Mouse (Mus musculus): Measurements from ENCODE around the gene Zmym6. TPM values are rescaled to one million over a fixed set of nuclear protein-coding genes. Genes with fewer than 3 reads are reported as not detected.

The Zmym6 gene
- polyA plus RNA-seq, 2 experiments: 18.7 to 34.4 TPM

GRCm38 (mm10) chr4:127167096-127167495, 89.9 kb downstream of the Zmym6 start:
- Histone ChIP-seq H3K9ac (ENCODE audit: low read depth, low read length, severe bottlenecking) (no peak overlapping the region), H3K27ac (replicated peaks; ENCODE audit: low read depth, low read length) (no peak overlapping the region), H3K4me3 (replicated peaks; ENCODE audit: low read length) (no peak overlapping the region), H3K27me3 (ENCODE audit: control insufficient read depth, insufficient read depth, low read length) (peaks cover 42% of the 10 kb centered on the region), H3K4me2 (replicated peaks; ENCODE audit: low read depth, low read length, severe bottlenecking) (no peak overlapping the region), H3K4me1 (ENCODE audit: control insufficient read depth, insufficient read depth, low read length) (peaks cover 5% of the 10 kb centered on the region), H3K36me3 (ENCODE audit: control insufficient read depth, insufficient read depth, low read length) (no peaks in the 10 kb centered on the region), H3K9me3 (ENCODE audit: control insufficient read depth, low read length) (no peaks in the 10 kb centered on the region)
- no peak for DNase-seq (ENCODE audit: low spot score)
- WGBS: 73% methylated on average over 5 of the region's 5 CpGs
- TF ChIP-seq POLR2A (IDR thresholded peaks at IDR 0.05; ENCODE audit: borderline replicate concordance, extremely low read depth, insufficient read depth, insufficient read length): no peak
- ATAC-seq (ENCODE audit: low FRiP score, low read depth): no peak

- Histone ChIP-seq H3K4me1 (ENCODE audit: control insufficient read depth, insufficient read depth, low read length) (peaks cover 5% of the 10 kb centered on the region), H3K27ac (replicated peaks; ENCODE audit: low read depth, low read length) (no peak overlapping the region), H3K4me2 (replicated peaks; ENCODE audit: low read depth, low read length, severe bottlenecking) (peak overlapping the region; percentile 100), H3K9ac (ENCODE audit: low read depth, low read length, severe bottlenecking) (no peak overlapping the region), H3K4me3 (replicated peaks; ENCODE audit: low read length) (peak overlapping the region; percentile 61; the same call in 1 of the 2 replicates), H3K9me3 (ENCODE audit: control insufficient read depth, low read length) (no peaks in the 10 kb centered on the region), H3K36me3 (ENCODE audit: control insufficient read depth, insufficient read depth, low read length) (no peaks in the 10 kb centered on the region), H3K27me3 (ENCODE audit: control insufficient read depth, insufficient read depth, low read length) (peaks cover 42% of the 10 kb centered on the region)
- no peak for DNase-seq (ENCODE audit: low spot score)
- ATAC-seq (ENCODE audit: low FRiP score, low read depth): no peak
- TF ChIP-seq POLR2A (IDR thresholded peaks at IDR 0.05; ENCODE audit: borderline replicate concordance, extremely low read depth, insufficient read depth, insufficient read length): no peak
- WGBS: 15% methylated on average over 8 of the region's 8 CpGs
These were observed 90.5 kb downstream of the Zmym6 start for GRCm38 (mm10) chr4:127167731-127168130.

- Histone ChIP-seq H3K9me3 (ENCODE audit: control insufficient read depth, low read length) (no peaks in the 10 kb centered on the region), H3K27me3 (ENCODE audit: control insufficient read depth, insufficient read depth, low read length) (peaks cover 42% of the 10 kb centered on the region), H3K4me1 (ENCODE audit: control insufficient read depth, insufficient read depth, low read length) (peaks cover 5% of the 10 kb centered on the region), H3K9ac (ENCODE audit: low read depth, low read length, severe bottlenecking) (peak overlapping the region; percentile 52), H3K27ac (replicated peaks; ENCODE audit: low read depth, low read length) (no peak overlapping the region), H3K36me3 (ENCODE audit: control insufficient read depth, insufficient read depth, low read length) (no peaks in the 10 kb centered on the region), H3K4me2 (replicated peaks; ENCODE audit: low read depth, low read length, severe bottlenecking) (peak overlapping the region; percentile 100), H3K4me3 (replicated peaks; ENCODE audit: low read length) (peak overlapping the region; percentile 61)
- no peak for TF ChIP-seq POLR2A (IDR thresholded peaks at IDR 0.05; ENCODE audit: borderline replicate concordance, extremely low read depth, insufficient read depth, insufficient read length)
- WGBS: under 1% methylated on average over 30 of the region's 39 CpGs
- ATAC-seq (ENCODE audit: low FRiP score, low read depth): peak; percentile 48
- DNase-seq (ENCODE audit: low spot score): peak; percentile 11
These were observed 91.2 kb downstream of the Zmym6 start for GRCm38 (mm10) chr4:127168211-127168913.

GRCm38 (mm10) chr4:127168914-127169345, 91.7 kb downstream of the Zmym6 start, which contains the start of gene Dlgap3:
Gene Dlgap3 (plus strand): TSS chr4:127169204.
- Histone ChIP-seq H3K4me3 (replicated peaks; ENCODE audit: low read length) (peak within 1 kb of the TSS; percentile 61), H3K9me3 (ENCODE audit: control insufficient read depth, low read length) (no peaks in the 10 kb centered on the region), H3K36me3 (ENCODE audit: control insufficient read depth, insufficient read depth, low read length) (no peaks in the 10 kb centered on the region), H3K4me2 (replicated peaks; ENCODE audit: low read depth, low read length, severe bottlenecking) (peak within 1 kb of the TSS; percentile 100), H3K27me3 (ENCODE audit: control insufficient read depth, insufficient read depth, low read length) (peaks cover 42% of the 10 kb centered on the region), H3K9ac (ENCODE audit: low read depth, low read length, severe bottlenecking) (peak within 1 kb of the TSS; percentile 52), H3K27ac (replicated peaks; ENCODE audit: low read depth, low read length) (no peak within 1 kb of the TSS), H3K4me1 (ENCODE audit: control insufficient read depth, insufficient read depth, low read length) (peaks cover 5% of the 10 kb centered on the region)
- 1% methylated on average over 21 of the region's 67 CpGs for WGBS
- peak; percentile 70 for ATAC-seq (ENCODE audit: low FRiP score, low read depth)
- DNase-seq (ENCODE audit: low spot score): peak; percentile 6
- TF ChIP-seq POLR2A (IDR thresholded peaks at IDR 0.05; ENCODE audit: borderline replicate concordance, extremely low read depth, insufficient read depth, insufficient read length): no peak

GRCm38 (mm10) chr4:127169346-127170221, 92.4 kb downstream of the Zmym6 start:
- H3K9me3 ChIP-seq (ENCODE audit: control insufficient read depth, low read length): no peaks in the 10 kb centered on the region
- TF ChIP-seq POLR2A (IDR thresholded peaks at IDR 0.05; ENCODE audit: borderline replicate concordance, extremely low read depth, insufficient read depth, insufficient read length): no peak
- no peak overlapping the region for H3K27ac ChIP-seq (replicated peaks; ENCODE audit: low read depth, low read length)
- DNase-seq (ENCODE audit: low spot score) (no peak), ATAC-seq (ENCODE audit: low FRiP score, low read depth) (peak; percentile 24; the same call in 1 of the 2 replicates)
- peaks cover 42% of the 10 kb centered on the region for H3K27me3 ChIP-seq (ENCODE audit: control insufficient read depth, insufficient read depth, low read length)
- H3K4me2 ChIP-seq (replicated peaks; ENCODE audit: low read depth, low read length, severe bottlenecking): peak overlapping the region; percentile 100
- peak overlapping the region; percentile 52 for H3K9ac ChIP-seq (ENCODE audit: low read depth, low read length, severe bottlenecking)
- 5% methylated on average over 29 of the region's 51 CpGs for WGBS
- H3K36me3 ChIP-seq (ENCODE audit: control insufficient read depth, insufficient read depth, low read length): no peaks in the 10 kb centered on the region
- peak overlapping the region; percentile 61 for H3K4me3 ChIP-seq (replicated peaks; ENCODE audit: low read length)
- peaks cover 5% of the 10 kb centered on the region for H3K4me1 ChIP-seq (ENCODE audit: control insufficient read depth, insufficient read depth, low read length)

Data from limb, embryonic 14.5 days (tissue).